Mouse (Mus musculus): ENCODE measurements at regions not wholly inside any gene's neighbourhood (a gene's known extent, or its start where the extent isn't known, plus 50 kb on each side); places are given as distances from the start of the nearest gene placed in this dataset.
A peak's percentile ranks its signal among the peaks of the same experiment; 100 is the strongest.
"Not testable (repeated sequence)": the region's sequence is repeated elsewhere in the genome, so short reads cannot be mapped to it uniquely, and the experiment has no call there.

DNA sequence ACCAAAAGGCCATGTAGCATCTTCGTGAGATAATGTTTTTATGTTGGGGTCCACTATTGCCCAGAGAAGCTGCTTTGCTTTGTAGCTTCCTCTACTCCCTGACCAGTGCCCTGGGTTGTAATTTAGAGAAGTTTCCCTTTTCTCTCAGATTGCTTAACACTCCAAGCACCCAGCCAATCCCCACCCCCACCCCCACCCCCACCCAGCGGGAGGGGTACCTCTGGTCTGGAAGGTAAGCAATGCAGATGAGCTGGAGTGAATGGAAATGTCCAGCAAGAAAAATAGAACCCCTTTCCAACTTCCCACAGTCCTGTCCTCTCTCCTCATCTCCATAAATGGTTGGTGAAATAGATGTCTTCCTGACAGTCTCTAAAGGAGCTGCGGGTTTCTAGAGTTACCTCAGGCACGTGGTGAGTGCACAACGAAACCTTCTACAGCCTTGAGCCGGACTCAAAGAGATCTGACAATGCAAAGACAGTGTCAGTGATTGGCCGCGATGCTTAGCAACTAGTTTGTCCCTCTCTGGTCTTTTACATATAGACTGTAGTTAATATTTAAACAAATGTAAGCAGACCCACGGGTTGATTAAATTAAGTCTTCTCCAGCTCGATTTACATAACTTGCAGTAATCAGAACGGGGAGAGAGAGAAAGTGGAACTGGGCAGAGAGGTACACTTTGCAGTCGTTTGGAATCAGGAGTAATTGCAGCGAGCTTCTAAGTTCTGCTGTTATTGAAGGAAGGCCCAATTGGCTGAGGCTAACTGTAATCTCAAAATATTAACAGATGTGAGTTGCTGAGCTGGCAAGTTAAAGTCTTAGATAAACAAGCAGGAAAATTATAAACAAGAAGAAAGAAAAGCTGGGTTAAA is 121.7 kb upstream of the Dapk1 start:
- peak; percentile 77 for ATAC-seq
- Histone ChIP-seq H3K27me3 (replicated peaks; ENCODE audit: control insufficient read depth, insufficient read depth, low read length) (peaks cover 3% of the 10 kb centered on the region; the same call in 1 of the 2 replicates), H3K9me3 (ENCODE audit: control insufficient read depth) (no peaks in the 10 kb centered on the region), H3K27ac (ENCODE audit: low read depth, low read length) (no peak overlapping the region), H3K4me3 (ENCODE audit: low read depth, low read length) (peak overlapping the region; percentile 19), H3K9ac (ENCODE audit: low read depth, low read length) (no peak overlapping the region), H3K36me3 (ENCODE audit: control insufficient read depth, insufficient read depth) (no peaks in the 10 kb centered on the region), H3K4me2 (replicated peaks; ENCODE audit: low read depth) (peak overlapping the region; percentile 60), H3K4me1 (replicated peaks; ENCODE audit: control insufficient read depth, insufficient read depth, low read length) (no peaks in the 10 kb centered on the region; the same call in 1 of the 2 replicates)
- WGBS = 4% methylated on average over 13 of the region's 13 CpGs
- TF ChIP-seq CTCF (IDR thresholded peaks at IDR 0.05; ENCODE audit: low read depth) = no peak

DNA sequence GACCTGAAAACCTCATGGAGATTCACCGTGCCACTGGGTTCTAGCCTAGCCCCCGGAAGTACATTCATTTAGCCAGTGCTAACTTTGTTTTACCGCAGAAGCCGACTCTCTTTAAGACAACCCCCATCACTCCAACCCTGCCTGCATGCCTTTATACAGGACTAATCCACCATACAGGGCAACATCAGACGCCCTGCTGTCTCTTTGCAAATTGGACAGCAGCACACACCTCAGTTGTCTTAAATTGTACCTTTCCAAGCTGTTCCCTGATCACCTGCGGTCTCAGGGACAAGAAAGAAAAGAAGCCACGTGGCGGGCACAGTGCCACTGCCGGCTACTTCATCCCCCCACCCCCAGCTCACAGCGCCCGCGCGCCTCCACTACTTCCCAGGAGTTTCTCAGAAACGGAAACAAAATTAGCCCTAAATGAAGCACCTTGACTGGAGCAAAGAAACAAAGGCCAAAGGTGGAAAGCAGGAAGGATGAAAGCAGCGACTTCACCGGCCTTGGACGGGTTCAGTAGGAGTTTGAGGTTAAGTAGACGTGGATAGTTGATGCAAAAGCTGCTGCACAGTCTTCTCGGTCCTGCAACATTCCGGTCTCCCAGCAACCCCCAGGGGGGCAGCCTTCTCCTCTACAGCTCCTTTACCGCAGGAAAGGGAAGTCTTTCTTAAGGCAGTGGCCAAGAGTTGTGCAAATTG is 120.9 kb upstream of the Dapk1 start:
- H3K4me2 ChIP-seq (replicated peaks; ENCODE audit: low read depth) = peak overlapping the region; percentile 60
- H3K9me3 ChIP-seq (ENCODE audit: control insufficient read depth) = no peaks in the 10 kb centered on the region
- H3K4me3 ChIP-seq (ENCODE audit: low read depth, low read length) = peak overlapping the region; percentile 19
- no peaks in the 10 kb centered on the region; the same call in 1 of the 2 replicates for H3K4me1 ChIP-seq (replicated peaks; ENCODE audit: control insufficient read depth, insufficient read depth, low read length)
- TF ChIP-seq CTCF (IDR thresholded peaks at IDR 0.05; ENCODE audit: low read depth) = 0 out of 2 replicates have a peak, but pooled peaks have one; percentile 9
- H3K9ac ChIP-seq (ENCODE audit: low read depth, low read length) = no peak overlapping the region
- H3K36me3 ChIP-seq (ENCODE audit: control insufficient read depth, insufficient read depth) = no peaks in the 10 kb centered on the region
- peak; percentile 29 for ATAC-seq
- 7% methylated on average over 21 of the region's 21 CpGs for WGBS
- no peak overlapping the region for H3K27ac ChIP-seq (ENCODE audit: low read depth, low read length)
- H3K27me3 ChIP-seq (replicated peaks; ENCODE audit: control insufficient read depth, insufficient read depth, low read length) = peaks cover 3% of the 10 kb centered on the region; the same call in 1 of the 2 replicates

DNA sequence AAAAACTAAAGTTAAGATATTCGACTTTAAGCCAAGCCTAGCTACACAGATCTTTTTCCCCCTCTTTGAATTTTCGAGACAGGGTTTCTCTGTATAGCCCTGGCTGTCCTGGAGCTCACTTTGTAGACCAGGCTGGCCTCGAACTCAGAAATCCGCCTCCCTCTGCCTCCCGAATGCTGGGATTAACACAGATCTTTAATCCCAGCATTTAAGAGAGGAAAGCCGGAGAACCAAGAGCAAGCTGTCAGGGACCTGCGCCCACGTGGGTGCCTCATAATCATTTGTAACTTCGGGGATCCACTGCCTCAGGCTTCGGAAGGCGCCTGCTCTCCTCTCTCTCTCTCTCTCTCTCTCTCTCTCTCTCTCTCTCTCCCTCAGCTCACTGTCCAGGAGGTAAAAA is 120.3 kb upstream of the Dapk1 start:
- H3K4me2 ChIP-seq (replicated peaks; ENCODE audit: low read depth); H3K9me3 ChIP-seq (ENCODE audit: control insufficient read depth); H3K4me1 ChIP-seq (replicated peaks; ENCODE audit: control insufficient read depth, insufficient read depth, low read length); H3K4me3 ChIP-seq (ENCODE audit: low read depth, low read length); ATAC-seq; H3K27ac ChIP-seq (ENCODE audit: low read depth, low read length); H3K9ac ChIP-seq (ENCODE audit: low read depth, low read length); H3K27me3 ChIP-seq (replicated peaks; ENCODE audit: control insufficient read depth, insufficient read depth, low read length); H3K36me3 ChIP-seq (ENCODE audit: control insufficient read depth, insufficient read depth): not testable (repeated sequence)
- 77% methylated on average over 11 of the region's 11 CpGs for WGBS

DNA sequence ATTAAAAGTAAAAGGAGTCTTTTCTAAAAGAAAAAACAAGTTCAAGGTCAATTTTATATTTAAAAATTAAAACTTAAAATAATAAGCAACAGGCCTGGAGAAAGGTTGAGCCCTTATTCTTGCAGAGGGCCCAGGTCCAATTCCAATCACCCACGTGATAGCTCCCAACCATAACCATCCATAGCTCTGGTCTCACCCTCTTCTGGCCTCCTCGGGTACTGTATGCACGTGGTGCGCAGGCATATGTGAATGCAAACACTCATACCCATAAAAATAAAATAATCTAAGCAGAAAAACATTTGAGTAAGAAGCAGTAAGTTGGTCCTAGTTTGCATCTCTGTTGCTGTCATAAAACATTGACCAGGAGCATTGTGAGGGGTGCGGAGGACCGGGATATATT is 119.8 kb upstream of the Dapk1 start:
- Histone ChIP-seq H3K4me2 (replicated peaks; ENCODE audit: low read depth) (no peak overlapping the region), H3K27me3 (replicated peaks; ENCODE audit: control insufficient read depth, insufficient read depth, low read length) (peaks cover 3% of the 10 kb centered on the region; the same call in 1 of the 2 replicates), H3K9ac (ENCODE audit: low read depth, low read length) (no peak overlapping the region), H3K27ac (ENCODE audit: low read depth, low read length) (no peak overlapping the region), H3K4me3 (ENCODE audit: low read depth, low read length) (no peak overlapping the region), H3K9me3 (ENCODE audit: control insufficient read depth) (no peaks in the 10 kb centered on the region), H3K36me3 (ENCODE audit: control insufficient read depth, insufficient read depth) (no peaks in the 10 kb centered on the region), H3K4me1 (replicated peaks; ENCODE audit: control insufficient read depth, insufficient read depth, low read length) (no peaks in the 10 kb centered on the region; the same call in 1 of the 2 replicates)
- TF ChIP-seq CTCF (IDR thresholded peaks at IDR 0.05; ENCODE audit: low read depth) = no peak
- ATAC-seq = no peak
- 96% methylated on average over 6 of the region's 6 CpGs for WGBS

DNA sequence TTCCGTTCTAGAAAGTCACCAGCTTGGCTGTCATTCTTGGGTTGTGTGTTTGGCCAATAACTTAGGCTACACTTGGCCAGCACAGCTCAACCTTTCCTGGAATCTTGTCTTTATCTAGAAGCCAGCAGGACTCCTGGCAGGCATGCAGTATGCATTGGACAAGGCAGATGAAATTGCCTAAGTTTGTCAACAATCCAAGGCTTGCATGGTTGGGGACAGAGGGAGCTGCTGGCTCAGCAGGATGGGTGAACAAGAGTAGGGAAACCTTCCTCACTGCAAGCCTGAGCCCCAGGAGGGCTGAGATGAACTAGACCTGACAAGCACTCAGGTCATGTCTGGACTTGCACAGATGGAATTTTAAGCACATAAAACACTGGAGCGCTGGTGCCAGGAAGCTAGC is 115.6 kb upstream of the Dapk1 start:
- no peak overlapping the region for H3K27ac ChIP-seq (ENCODE audit: low read depth, low read length)
- H3K4me1 ChIP-seq (replicated peaks; ENCODE audit: control insufficient read depth, insufficient read depth, low read length) = no peaks in the 10 kb centered on the region
- H3K9me3 ChIP-seq (ENCODE audit: control insufficient read depth) = no peaks in the 10 kb centered on the region
- no peak overlapping the region for H3K9ac ChIP-seq (ENCODE audit: low read depth, low read length)
- no peaks in the 10 kb centered on the region for H3K27me3 ChIP-seq (replicated peaks; ENCODE audit: control insufficient read depth, insufficient read depth, low read length)
- 71% methylated on average over 2 of the region's 2 CpGs for WGBS
- no peak overlapping the region for H3K4me3 ChIP-seq (ENCODE audit: low read depth, low read length)
- H3K4me2 ChIP-seq (replicated peaks; ENCODE audit: low read depth) = no peak overlapping the region
- no peak for TF ChIP-seq CTCF (IDR thresholded peaks at IDR 0.05; ENCODE audit: low read depth)
- H3K36me3 ChIP-seq (ENCODE audit: control insufficient read depth, insufficient read depth) = no peaks in the 10 kb centered on the region
- ATAC-seq = no peak

DNA sequence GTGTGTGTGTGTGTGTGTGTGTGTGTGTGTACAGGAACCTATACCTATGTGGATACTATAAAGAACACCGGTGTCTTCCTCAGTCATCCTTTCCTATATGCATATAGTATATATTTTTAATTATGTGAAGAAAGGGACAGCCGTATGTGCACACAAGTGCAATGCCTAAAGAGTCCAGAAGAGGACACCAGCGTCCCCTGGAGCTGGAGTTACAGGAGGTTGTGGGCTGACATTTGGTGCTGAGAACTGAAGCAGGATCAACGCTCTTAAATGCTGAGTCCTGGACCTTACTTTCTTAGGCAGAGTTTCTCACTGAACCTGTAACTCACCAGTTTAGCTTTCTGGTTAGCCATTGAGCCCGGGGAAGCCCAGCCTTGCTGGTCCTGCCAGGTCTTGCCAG is 114.9 kb upstream of the Dapk1 start:
- Histone ChIP-seq H3K27me3 (replicated peaks; ENCODE audit: control insufficient read depth, insufficient read depth, low read length) (no peaks in the 10 kb centered on the region), H3K27ac (ENCODE audit: low read depth, low read length) (no peak overlapping the region), H3K4me3 (ENCODE audit: low read depth, low read length) (no peak overlapping the region), H3K4me2 (replicated peaks; ENCODE audit: low read depth) (no peak overlapping the region), H3K9me3 (ENCODE audit: control insufficient read depth) (no peaks in the 10 kb centered on the region), H3K9ac (ENCODE audit: low read depth, low read length) (no peak overlapping the region), H3K36me3 (ENCODE audit: control insufficient read depth, insufficient read depth) (no peaks in the 10 kb centered on the region), H3K4me1 (replicated peaks; ENCODE audit: control insufficient read depth, insufficient read depth, low read length) (no peaks in the 10 kb centered on the region)
- TF ChIP-seq CTCF (IDR thresholded peaks at IDR 0.05; ENCODE audit: low read depth) = no peak
- WGBS = 96% methylated on average over 5 of the region's 5 CpGs
- ATAC-seq = no peak
